Comparison of ENCODE assay signal across 9 mouse cellular contexts in genomic region chrX:158971726-158972125, GRCm38 (mm10).
A peak's percentile ranks its signal among the peaks of the same experiment; 100 is the strongest.
DNase-seq lines count a peak whose midpoint lies in the region; ATAC-seq and TF ChIP-seq lines count a peak whose summit lies in the region.
"Had no signal": no experiment of that assay in that cellular context is flagged by ENCODE, and none has a peak within 500 bp of the region (broad histone marks: within the 10 kb centered on the region; RNA-seq: fewer than 3 reads in every experiment).

No protein-coding gene starts in this region.

- H3K9ac ChIP-seq in lung, postnatal 0 days (replicated peaks; ENCODE audit: low read depth), result no peak overlapping the region
- H3K9ac ChIP-seq: stomach, embryonic 15.5 days had no signal

- no peak overlapping the region for H3K4me3 ChIP-seq in lung, postnatal 0 days (ENCODE audit: low read depth, low read length)
- H3K4me3 ChIP-seq: stomach, embryonic 15.5 days had no signal

- H3K27me3 ChIP-seq in lung, postnatal 0 days (replicated peaks; ENCODE audit: insufficient read depth, low read length), result no peaks in the 10 kb centered on the region
- H3K27me3 ChIP-seq: stomach, embryonic 15.5 days had no signal

- H3K4me1 ChIP-seq in lung, postnatal 0 days (ENCODE audit: insufficient read depth, low read depth, low read length), result no peaks in the 10 kb centered on the region
- H3K4me1 ChIP-seq: stomach, embryonic 15.5 days had no signal

- TF ChIP-seq CTCF in lung, postnatal 0 days (IDR thresholded peaks at IDR 0.05), result peak; percentile 54

- H3K27ac ChIP-seq in lung, postnatal 0 days (ENCODE audit: low read length), result no peak overlapping the region
- H3K27ac ChIP-seq: stomach, embryonic 15.5 days had no signal

- H3K4me2 ChIP-seq in lung, postnatal 0 days (replicated peaks; ENCODE audit: low read depth, low read length), result no peak overlapping the region
- H3K4me2 ChIP-seq: stomach, embryonic 15.5 days had no signal

- 35% methylated on average over 5 of the region's 5 CpGs for WGBS in lung, postnatal 0 days

- no peaks in the 10 kb centered on the region for H3K9me3 ChIP-seq in lung, postnatal 0 days (ENCODE audit: low read length)
- H3K9me3 ChIP-seq: stomach, embryonic 15.5 days had no signal

- TF ChIP-seq EP300 in lung, postnatal 0 days (IDR thresholded peaks at IDR 0.05), result no peak

- peak; percentile 16 for DNase-seq in CD4-positive, CD25-positive, alpha-beta regulatory T cell, adult 2 months (ENCODE audit: low read depth, low spot score)
- DNase-seq in left cerebral cortex, adult 18-20 months (ENCODE audit: low spot score in 2 of 2), result peak; percentile 32 to 33
- no peak for DNase-seq in left cerebral cortex, adult 11 months (ENCODE audit: low spot score)
- peak; percentile 29 to 55 for DNase-seq in cerebellum, postnatal 25 days
- peak; percentile 51 for DNase-seq in lung, postnatal 0 days (ENCODE audit: low spot score)
- DNase-seq in spleen, postnatal 14 days (ENCODE audit: low spot score in 2 of 2), result no peak
- DNase-seq in heart, adult 18-20 months, result no peak

- H3K36me3 ChIP-seq in lung, postnatal 0 days (ENCODE audit: insufficient read depth, low read length), result no peaks in the 10 kb centered on the region
- H3K36me3 ChIP-seq: stomach, embryonic 15.5 days had no signal

- no peak for ATAC-seq in CD4-positive, CD25-positive, alpha-beta regulatory T cell, adult 4 months
- peak; percentile 77 for ATAC-seq in lung, postnatal 0 days

Comparison
In these comparisons a context has a peak if more than half of its experiments do, and no peak if none do; other contexts are left out.
1. DNase-seq: peak in CD4-positive, CD25-positive, alpha-beta regulatory T cell, adult 2 months (single experiment), left cerebral cortex, adult 18-20 months (2 of 2), cerebellum, postnatal 25 days (2 of 2) and lung, postnatal 0 days (single experiment); none in left cerebral cortex, adult 11 months (single experiment), spleen, postnatal 14 days (0 of 2) and heart, adult 18-20 months (0 of 2).